8 mouse cellular contexts compared by ENCODE assay signal in genomic region chr17:33254530-33255318, GRCm38 (mm10). TPM values are rescaled to one million over a fixed set of nuclear protein-coding genes. Genes with fewer than 3 reads are reported as not detected.
DNase-seq lines count a peak whose midpoint lies in the region; ATAC-seq and TF ChIP-seq lines count a peak whose summit lies in the region.
"Not testable (repeated sequence)": the region's sequence is repeated elsewhere in the genome, so short reads cannot be mapped to it uniquely, and the experiment has no call there.

Gene Zfp955a, minus strand, starts transcription at chr17:33255145.

- H3K4me1 ChIP-seq in forebrain, embryonic 13.5 days; heart, embryonic 16.5 days (ENCODE audit: control insufficient read depth, insufficient read depth, low read length); intestine, embryonic 14.5 days (replicated peaks; ENCODE audit: control insufficient read depth, insufficient read depth, low read length); liver, embryonic 12.5 days; midbrain, embryonic 11.5 days (ENCODE audit: control insufficient read depth, insufficient read depth, low read length); stomach, embryonic 15.5 days: not testable (repeated sequence)

- 61% methylated on average over 1 of the region's 34 CpGs for WGBS in forebrain, embryonic 13.5 days
- 30% methylated on average over 1 of the region's 34 CpGs for WGBS in heart, embryonic 16.5 days
- 21% methylated on average over 1 of the region's 34 CpGs for WGBS in intestine, embryonic 14.5 days
- WGBS in liver, embryonic 12.5 days (ENCODE audit: insufficient replicate concordance): 26% methylated on average over 1 of the region's 34 CpGs
- WGBS in midbrain, embryonic 11.5 days: 47% methylated on average over 1 of the region's 34 CpGs
- 35% methylated on average over 1 of the region's 34 CpGs for WGBS in stomach, embryonic 15.5 days

- not testable (repeated sequence) for TF ChIP-seq POLR2A in brain, embryonic 14.5 days (IDR thresholded peaks at IDR 0.05; ENCODE audit: borderline replicate concordance, extremely low read depth, insufficient read depth, insufficient read length, poor library complexity, severe bottlenecking)

- not testable (repeated sequence) for H3K9me3 ChIP-seq in forebrain, embryonic 13.5 days (replicated peaks); heart, embryonic 16.5 days (replicated peaks; ENCODE audit: control insufficient read depth, low read length); intestine, embryonic 14.5 days (ENCODE audit: control insufficient read depth, low read length); liver, embryonic 12.5 days (replicated peaks); midbrain, embryonic 11.5 days (ENCODE audit: control insufficient read depth, low read length); stomach, embryonic 15.5 days

- not testable (repeated sequence) for H3K4me3 ChIP-seq in forebrain, embryonic 13.5 days; heart, embryonic 16.5 days (ENCODE audit: low read length); midbrain, embryonic 11.5 days (ENCODE audit: low read depth, low read length); stomach, embryonic 15.5 days (replicated peaks)
- H3K4me3 ChIP-seq in intestine, embryonic 14.5 days (ENCODE audit: low read depth, low read length): 0 out of 2 replicates have a peak within 1 kb of the TSS, but pooled peaks have one; percentile 15
- H3K4me3 ChIP-seq in liver, embryonic 12.5 days: peak within 1 kb of the TSS; percentile 13; the same call in 1 of the 2 replicates

- not testable (repeated sequence) for TF ChIP-seq CTCF in brain, embryonic 14.5 days (IDR thresholded peaks at IDR 0.05; ENCODE audit: borderline replicate concordance, extremely low read depth, insufficient read depth, insufficient read length)

- DNase-seq in brain, embryonic 14.5 days (ENCODE audit: low read depth); intestine, embryonic 14.5 days (ENCODE audit: low spot score); left cerebral cortex, adult 18-20 months (ENCODE audit: low spot score in 2 of 2); midbrain, embryonic 11.5 days (ENCODE audit: low spot score, missing footprints): not testable (repeated sequence)

- peak; percentile 100 for ATAC-seq in forebrain, embryonic 13.5 days
- peak; percentile 100 for ATAC-seq in heart, embryonic 16.5 days (replicated peaks; ENCODE audit: extremely low read depth, insufficient read depth, low FRiP score)
- ATAC-seq in intestine, embryonic 14.5 days (replicated peaks; ENCODE audit: low FRiP score, low TSS enrichment, low read depth): peak; percentile 99
- peak; percentile 96 for ATAC-seq in liver, embryonic 12.5 days
- peak; percentile 100 for ATAC-seq in midbrain, embryonic 11.5 days (ENCODE audit: low FRiP score)
- peak; percentile 95 for ATAC-seq in stomach, embryonic 15.5 days (ENCODE audit: insufficient read depth, low FRiP score, low read depth)

- not testable (repeated sequence) for H3K36me3 ChIP-seq in forebrain, embryonic 13.5 days (ENCODE audit: poor library complexity, severe bottlenecking); heart, embryonic 16.5 days (ENCODE audit: control insufficient read depth, insufficient read depth); intestine, embryonic 14.5 days (ENCODE audit: control insufficient read depth, insufficient read depth, low read length); liver, embryonic 12.5 days; midbrain, embryonic 11.5 days (ENCODE audit: control insufficient read depth, insufficient read depth, low read length); stomach, embryonic 15.5 days

- H3K9ac ChIP-seq in forebrain, embryonic 13.5 days; heart, embryonic 16.5 days (ENCODE audit: low read length); intestine, embryonic 14.5 days (ENCODE audit: low read length); liver, embryonic 12.5 days; midbrain, embryonic 11.5 days (ENCODE audit: low read length); stomach, embryonic 15.5 days: not testable (repeated sequence)

- not testable (repeated sequence) for H3K27ac ChIP-seq in forebrain, embryonic 13.5 days; heart, embryonic 16.5 days (ENCODE audit: low read length); intestine, embryonic 14.5 days (ENCODE audit: low read depth); liver, embryonic 12.5 days; midbrain, embryonic 11.5 days (ENCODE audit: low read depth, low read length); stomach, embryonic 15.5 days

- H3K4me2 ChIP-seq in forebrain, embryonic 13.5 days: peak within 1 kb of the TSS; percentile 29
- not testable (repeated sequence) for H3K4me2 ChIP-seq in heart, embryonic 16.5 days (ENCODE audit: low read depth, low read length); midbrain, embryonic 11.5 days; stomach, embryonic 15.5 days
- peak within 1 kb of the TSS; percentile 26; the same call in 1 of the 2 replicates for H3K4me2 ChIP-seq in intestine, embryonic 14.5 days (ENCODE audit: low read length)
- peak within 1 kb of the TSS; percentile 43 for H3K4me2 ChIP-seq in liver, embryonic 12.5 days

- H3K27me3 ChIP-seq in forebrain, embryonic 13.5 days; heart, embryonic 16.5 days (ENCODE audit: control insufficient read depth, insufficient read depth, low read length); intestine, embryonic 14.5 days (replicated peaks; ENCODE audit: control insufficient read depth, insufficient read depth, low read length); liver, embryonic 12.5 days (replicated peaks); midbrain, embryonic 11.5 days (ENCODE audit: control insufficient read depth, insufficient read depth, low read length); stomach, embryonic 15.5 days (replicated peaks): not testable (repeated sequence)

RNA-seq across cellular contexts. Expression of gene Zfp955a, which starts in this region (rescaled TPM):
- 8.6 and 10.5 TPM in 2 replicates for polyA plus RNA-seq in brain, embryonic 14.5 days (2012; rRNA removed)
- 20.1 and 23.0 TPM in 2 replicates for polyA plus RNA-seq in forebrain, embryonic 13.5 days (2015; fragmentation: Nextera tagmentation; extraction: Ambion mirVana)
- 16.0 and 17.4 TPM in 2 replicates for polyA plus RNA-seq in heart, embryonic 16.5 days (2015; fragmentation: Nextera tagmentation; extraction: Ambion mirVana)
- 16.8 and 18.0 TPM in 2 replicates for polyA plus RNA-seq in intestine, embryonic 14.5 days (2014; fragmentation: Nextera tagmentation; extraction: Ambion mirVana)
- 10 to 100 TPM; 12.3 to 12.5 TPM for total RNA-seq in left cerebral cortex, adult 18-20 months (2021)
- polyA plus RNA-seq in liver, embryonic 12.5 days (2016; fragmentation: Nextera tagmentation; extraction: Ambion mirVana): 6.1 and 7.0 TPM in 2 replicates
- 20.5 and 21.2 TPM in 2 replicates for polyA plus RNA-seq in midbrain, embryonic 11.5 days (2014; fragmentation: Nextera tagmentation; extraction: Ambion mirVana)
- polyA plus RNA-seq in stomach, embryonic 15.5 days (2015; fragmentation: Nextera tagmentation; extraction: Ambion mirVana): 13.8 and 15.0 TPM in 2 replicates
